Mouse (Mus musculus): ENCODE results near the gene Ap1g2. TPM values are rescaled to one million over a fixed set of nuclear protein-coding genes. Genes with fewer than 3 reads are reported as not detected.

Gene Ap1g2
- polyA plus RNA-seq, 1 experiment, result 2.4 TPM

- Histone ChIP-seq H3K36me3 (ENCODE audit: control insufficient read depth) (peaks cover 12% of the 10 kb centered on the region), H3K9me3 (ENCODE audit: control insufficient read depth, low read length) (no peaks in the 10 kb centered on the region), H3K4me3 (replicated peaks) (no peak overlapping the region), H3K4me1 (ENCODE audit: control insufficient read depth) (peaks cover 41% of the 10 kb centered on the region), H3K27me3 (ENCODE audit: control insufficient read depth) (peaks cover 23% of the 10 kb centered on the region)
- no peak for TF ChIP-seq GATA1 (IDR thresholded peaks at IDR 0.05; ENCODE audit: low read length)
- TF ChIP-seq TAL1 (IDR thresholded peaks at IDR 0.05; ENCODE audit: low read length), result no peak
Observed at GRCm38 (mm10) chr14:55081105-55081504, 25.3 kb downstream of the Ap1g2 start.

- peaks cover 27% of the 10 kb centered on the region for H3K36me3 ChIP-seq (ENCODE audit: control insufficient read depth)
Observed at GRCm38 (mm10) chr14:55079214-55079970, 27.0 kb downstream of the Ap1g2 start.

GRCm38 (mm10) chr14:55078366-55078989 is 27.9 kb downstream of the Ap1g2 start:
- TF ChIP-seq TAL1 (IDR thresholded peaks at IDR 0.05; ENCODE audit: low read length) (no peak), GATA1 (IDR thresholded peaks at IDR 0.05; ENCODE audit: low read length) (no peak)
- peaks cover 23% of the 10 kb centered on the region for H3K27me3 ChIP-seq (ENCODE audit: control insufficient read depth)

More at GRCm38 (mm10) chr14:55079214-55079970, 27.0 kb downstream of the Ap1g2 start:
- Histone ChIP-seq H3K9me3 (ENCODE audit: control insufficient read depth, low read length) (no peaks in the 10 kb centered on the region), H3K4me3 (replicated peaks) (no peak overlapping the region), H3K27me3 (ENCODE audit: control insufficient read depth) (peaks cover 23% of the 10 kb centered on the region), H3K4me1 (ENCODE audit: control insufficient read depth) (peaks cover 33% of the 10 kb centered on the region)
- TF ChIP-seq GATA1 (IDR thresholded peaks at IDR 0.05; ENCODE audit: low read length), result peak; percentile 77
- no peak for TF ChIP-seq TAL1 (IDR thresholded peaks at IDR 0.05; ENCODE audit: low read length)

GRCm38 (mm10) chr14:55077481-55078365 is 28.7 kb downstream of the Ap1g2 start:
- TF ChIP-seq GATA1 (IDR thresholded peaks at IDR 0.05; ENCODE audit: low read length), result no peak
- no peak for TF ChIP-seq TAL1 (IDR thresholded peaks at IDR 0.05; ENCODE audit: low read length)
- no peaks in the 10 kb centered on the region; the same call in 1 of the 2 replicates for H3K9me3 ChIP-seq (ENCODE audit: control insufficient read depth, low read length)

More at GRCm38 (mm10) chr14:55078366-55078989, 27.9 kb downstream of the Ap1g2 start:
- H3K9me3 ChIP-seq (ENCODE audit: control insufficient read depth, low read length), result no peaks in the 10 kb centered on the region; the same call in 1 of the 2 replicates
- peaks cover 36% of the 10 kb centered on the region for H3K36me3 ChIP-seq (ENCODE audit: control insufficient read depth)
- H3K4me1 ChIP-seq (ENCODE audit: control insufficient read depth), result peaks cover 33% of the 10 kb centered on the region
- no peak overlapping the region for H3K4me3 ChIP-seq (replicated peaks)

GRCm38 (mm10) chr14:55076956-55077355 is 29.4 kb downstream of the Ap1g2 start:
- TF ChIP-seq GATA1 (IDR thresholded peaks at IDR 0.05; ENCODE audit: low read length) (no peak), TAL1 (IDR thresholded peaks at IDR 0.05; ENCODE audit: low read length) (no peak)
- H3K36me3 ChIP-seq (ENCODE audit: control insufficient read depth), result peaks cover 51% of the 10 kb centered on the region
- no peaks in the 10 kb centered on the region; the same call in 1 of the 2 replicates for H3K9me3 ChIP-seq (ENCODE audit: control insufficient read depth, low read length)
- peaks cover 23% of the 10 kb centered on the region for H3K27me3 ChIP-seq (ENCODE audit: control insufficient read depth)
- peaks cover 36% of the 10 kb centered on the region for H3K4me1 ChIP-seq (ENCODE audit: control insufficient read depth)
- no peak overlapping the region for H3K4me3 ChIP-seq (replicated peaks)

More at GRCm38 (mm10) chr14:55077481-55078365, 28.7 kb downstream of the Ap1g2 start:
- Histone ChIP-seq H3K4me1 (ENCODE audit: control insufficient read depth) (peaks cover 34% of the 10 kb centered on the region), H3K27me3 (ENCODE audit: control insufficient read depth) (peaks cover 23% of the 10 kb centered on the region), H3K4me3 (replicated peaks) (no peak overlapping the region), H3K36me3 (ENCODE audit: control insufficient read depth) (peaks cover 43% of the 10 kb centered on the region)

- Histone ChIP-seq H3K36me3 (ENCODE audit: control insufficient read depth) (peaks cover 57% of the 10 kb centered on the region), H3K4me1 (ENCODE audit: control insufficient read depth) (peaks cover 42% of the 10 kb centered on the region), H3K9me3 (ENCODE audit: control insufficient read depth, low read length) (no peaks in the 10 kb centered on the region; the same call in 1 of the 2 replicates), H3K4me3 (replicated peaks) (no peak overlapping the region), H3K27me3 (ENCODE audit: control insufficient read depth) (peaks cover 23% of the 10 kb centered on the region)
- no peak for TF ChIP-seq GATA1 (IDR thresholded peaks at IDR 0.05; ENCODE audit: low read length)
- TF ChIP-seq TAL1 (IDR thresholded peaks at IDR 0.05; ENCODE audit: low read length), result no peak
Observed at GRCm38 (mm10) chr14:55076224-55076623, 30.2 kb downstream of the Ap1g2 start.

- Histone ChIP-seq H3K27me3 (ENCODE audit: control insufficient read depth) (peaks cover 23% of the 10 kb centered on the region), H3K4me1 (ENCODE audit: control insufficient read depth) (peaks cover 39% of the 10 kb centered on the region), H3K36me3 (ENCODE audit: control insufficient read depth) (peaks cover 64% of the 10 kb centered on the region), H3K4me3 (replicated peaks) (no peak overlapping the region), H3K9me3 (ENCODE audit: control insufficient read depth, low read length) (no peaks in the 10 kb centered on the region; the same call in 1 of the 2 replicates)
- TF ChIP-seq TAL1 (IDR thresholded peaks at IDR 0.05; ENCODE audit: low read length), result no peak
- no peak for TF ChIP-seq GATA1 (IDR thresholded peaks at IDR 0.05; ENCODE audit: low read length)
Observed at GRCm38 (mm10) chr14:55074416-55074815, 32.0 kb downstream of the Ap1g2 start.

GRCm38 (mm10) chr14:55071756-55072155 is 34.6 kb downstream of the Ap1g2 start:
- Histone ChIP-seq H3K4me3 (replicated peaks) (no peak overlapping the region), H3K9me3 (ENCODE audit: control insufficient read depth, low read length) (no peaks in the 10 kb centered on the region; the same call in 1 of the 2 replicates), H3K36me3 (ENCODE audit: control insufficient read depth) (peaks cover 85% of the 10 kb centered on the region), H3K27me3 (ENCODE audit: control insufficient read depth) (no peaks in the 10 kb centered on the region), H3K4me1 (ENCODE audit: control insufficient read depth) (peaks cover 26% of the 10 kb centered on the region)
- TF ChIP-seq GATA1 (IDR thresholded peaks at IDR 0.05; ENCODE audit: low read length) (no peak), TAL1 (IDR thresholded peaks at IDR 0.05; ENCODE audit: low read length) (no peak)

All from erythroblast, embryonic 14.5 days (primary cell).